Mouse (Mus musculus) forebrain, embryonic 16.5 days (tissue): ENCODE data around the gene Pcare. TPM values are rescaled to one million over a fixed set of nuclear protein-coding genes. Genes with fewer than 3 reads are reported as not detected.
"Not testable (repeated sequence)": the region's sequence is repeated elsewhere in the genome, so short reads cannot be mapped to it uniquely, and the experiment has no call there.

Experiments
- ATAC-seq: fragments of 200-750 bp; cut with Nextera tagmentation; 2 replicates; pipeline ENCODE4 v1.8.0; 2017; ENCODE audit warnings: mild to moderate bottlenecking, moderate library complexity
- H3K27ac ChIP-seq: fragments of 300-500 bp; sonication (generic); 2 replicates; pipeline ENCODE4 v1.5.1; 2014; ENCODE audit warnings: low read length, control low read depth
- H3K27me3 ChIP-seq: fragments of 300-500 bp; sonication (generic); replicated peaks from 2 replicates; pipeline ENCODE4 v1.6.1; 2014; ENCODE audit warnings: low read length; ENCODE audit not compliant: control insufficient read depth, insufficient read depth
- H3K36me3 ChIP-seq: fragments of 300-500 bp; sonication (generic); 2 replicates; pipeline ENCODE4 v1.6.1; 2014; ENCODE audit not compliant: control insufficient read depth, insufficient read depth
- H3K4me1 ChIP-seq: fragments of 300-500 bp; sonication (generic); replicated peaks from 2 replicates; pipeline ENCODE4 v1.6.1; 2014; ENCODE audit warnings: low read length; ENCODE audit not compliant: control insufficient read depth, insufficient read depth
- H3K4me2 ChIP-seq: fragments of 300-500 bp; sonication (generic); 2 replicates; pipeline ENCODE4 v1.6.1; 2014; ENCODE audit warnings: mild to moderate bottlenecking, low read length, control low read depth
- H3K4me3 ChIP-seq: fragments of 300-500 bp; sonication (generic); replicated peaks from 2 replicates; pipeline ENCODE4 v1.5.1; 2014; ENCODE audit warnings: mild to moderate bottlenecking, low read length, control low read depth
- H3K9ac ChIP-seq: fragments of 300-500 bp; sonication (generic); replicated peaks from 2 replicates; pipeline ENCODE4 v1.6.1; 2014; ENCODE audit warnings: low read depth, low read length, control low read depth
- H3K9me3 ChIP-seq: fragments of 300-500 bp; sonication (generic); 2 replicates; pipeline ENCODE4 v1.6.1; 2016; ENCODE audit warnings: low read length; ENCODE audit not compliant: control insufficient read depth
- WGBS: fragments of 180-500 bp; shearing (Covaris S2); extraction: QIAGEN DNeasy Blood & Tissue Kit; methylation state at CpG from one replicate; pipeline ENCODE4 v1.1.7; 2014; 5-methylcytosine and 5-hydroxymethylcytosine counted together
- polyA plus RNA-seq: library from polyadenylated mRNA; unstranded; fragments of >200 nt; fragmentation: Nextera tagmentation; extraction: Ambion mirVana; gene quantifications from 2 replicates; pipeline ENCODE4 v1.2.1, GENCODE M21; 2015

Gene Pcare
- polyA plus RNA-seq, 1 experiment from 2014 or later = not detected

- Histone ChIP-seq H3K36me3 (no peaks in the 10 kb centered on the region), H3K27me3 (no peaks in the 10 kb centered on the region), H3K27ac (no peak overlapping the region), H3K4me1 (peaks cover 23% of the 10 kb centered on the region), H3K9me3 (peaks cover 4% of the 10 kb centered on the region; the same call in 1 of the 2 replicates), H3K4me2 (no peak overlapping the region), H3K4me3 (no peak overlapping the region), H3K9ac (no peak overlapping the region)
- 98% methylated on average over 2 of the region's 2 CpGs for WGBS
- ATAC-seq = no peak
Measured at GRCm38 (mm10) chr17:71780490-71780889, 27.8 kb upstream of the Pcare start.

DNA sequence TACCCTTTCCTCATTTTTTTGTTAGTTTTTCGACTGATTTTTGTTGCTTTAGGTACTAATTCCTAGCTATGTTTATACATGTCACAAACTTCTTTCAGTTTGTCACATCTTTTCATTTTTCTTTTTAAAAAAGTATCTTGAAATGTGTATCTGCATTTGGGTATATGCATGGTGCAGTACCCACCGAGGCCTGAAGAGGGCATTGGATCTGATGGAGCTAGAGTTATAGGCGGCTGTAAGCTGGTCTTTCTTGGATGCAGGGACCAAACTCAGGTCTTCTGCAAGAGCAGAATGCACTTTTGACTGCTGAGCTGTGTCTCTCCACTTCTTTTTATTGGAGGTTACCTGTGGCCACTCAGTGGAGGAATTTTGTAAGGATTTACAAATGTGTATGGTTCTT lies 26.0 kb upstream of the Pcare start:
- WGBS = 71% methylated on average over 3 of the region's 3 CpGs
- no peak overlapping the region for H3K9ac ChIP-seq
- no peak for ATAC-seq

DNA sequence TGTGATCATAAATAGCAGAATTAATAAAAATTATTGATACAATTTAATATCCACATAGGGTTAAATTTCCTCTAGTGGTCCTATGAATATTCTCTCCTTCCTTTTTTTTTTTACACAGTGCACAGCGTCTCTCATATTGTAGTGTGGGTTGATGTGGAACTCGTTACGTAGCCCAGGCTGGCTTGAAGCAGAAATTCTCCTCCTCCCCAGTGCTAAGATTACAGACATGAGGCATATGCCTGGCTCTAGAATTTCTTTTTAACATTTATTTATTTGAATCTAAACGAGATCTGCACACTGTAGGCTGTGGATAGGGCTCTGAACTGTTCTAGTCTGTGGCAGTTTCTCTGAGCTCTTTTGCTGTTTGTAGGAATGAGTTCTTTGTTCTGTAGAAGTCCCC lies 22.6 kb upstream of the Pcare start:
- Histone ChIP-seq H3K36me3 (no peaks in the 10 kb centered on the region), H3K4me2 (no peak overlapping the region), H3K9me3 (peaks cover 4% of the 10 kb centered on the region; the same call in 1 of the 2 replicates), H3K27me3 (no peaks in the 10 kb centered on the region), H3K4me3 (no peak overlapping the region), H3K9ac (no peak overlapping the region), H3K27ac (no peak overlapping the region), H3K4me1 (no peaks in the 10 kb centered on the region)
- no peak for ATAC-seq
- WGBS = 65% methylated on average over 4 of the region's 4 CpGs

More for the DNA sequence above, 26.0 kb upstream of the Pcare start:
- Histone ChIP-seq H3K9me3 (peaks cover 4% of the 10 kb centered on the region; the same call in 1 of the 2 replicates), H3K27ac (no peak overlapping the region), H3K4me3 (no peak overlapping the region), H3K27me3 (no peaks in the 10 kb centered on the region), H3K36me3 (no peaks in the 10 kb centered on the region), H3K4me2 (no peak overlapping the region), H3K4me1 (peaks cover 11% of the 10 kb centered on the region)

DNA sequence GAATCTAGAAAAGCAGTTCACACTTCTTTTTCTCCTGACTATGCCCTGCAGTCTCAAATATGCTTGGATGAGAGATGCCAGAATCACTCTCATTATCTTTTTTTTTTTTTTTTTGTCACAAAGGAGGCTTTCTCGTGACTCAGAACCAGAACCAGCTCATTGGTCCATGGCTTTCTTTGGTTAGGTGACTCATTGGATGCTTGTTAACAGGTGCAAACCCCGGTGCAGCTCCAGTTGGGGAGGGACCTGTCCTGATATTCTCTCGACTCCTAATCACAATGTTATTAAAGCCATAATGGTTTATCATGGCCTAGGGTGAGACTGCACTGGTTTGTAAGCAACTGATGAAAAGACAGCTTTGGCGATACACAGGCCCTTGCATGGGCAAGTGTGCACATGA lies 21.5 kb upstream of the Pcare start:
- Histone ChIP-seq H3K4me3 (no peak overlapping the region), H3K9ac (no peak overlapping the region), H3K36me3 (no peaks in the 10 kb centered on the region), H3K4me2 (no peak overlapping the region), H3K4me1 (no peaks in the 10 kb centered on the region), H3K9me3 (peaks cover 4% of the 10 kb centered on the region; the same call in 1 of the 2 replicates), H3K27ac (no peak overlapping the region), H3K27me3 (no peaks in the 10 kb centered on the region)
- 66% methylated on average over 4 of the region's 4 CpGs for WGBS
- no peak for ATAC-seq

DNA sequence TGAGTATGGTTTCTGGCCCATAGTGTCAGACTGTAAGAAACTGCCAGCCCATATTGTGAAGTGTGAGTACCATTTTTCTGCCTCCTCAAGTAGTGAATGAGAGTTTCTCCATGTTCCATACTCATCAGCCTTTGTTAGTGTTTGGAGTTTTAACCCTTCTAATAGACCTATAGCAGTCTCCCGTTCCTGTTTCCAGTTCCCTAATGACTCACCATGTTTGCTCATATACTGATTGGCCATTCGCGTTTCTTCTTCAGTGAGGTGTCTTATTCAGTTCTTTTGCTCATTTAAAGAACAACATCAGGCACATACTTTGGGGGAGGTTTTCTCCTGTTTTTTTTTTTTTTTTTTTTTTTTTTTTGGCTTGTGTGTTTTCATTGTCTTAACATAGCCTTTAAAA lies 18.0 kb upstream of the Pcare start:
- Histone ChIP-seq H3K4me2 (no peak overlapping the region), H3K4me1 (no peaks in the 10 kb centered on the region), H3K4me3 (no peak overlapping the region), H3K27me3 (no peaks in the 10 kb centered on the region), H3K36me3 (no peaks in the 10 kb centered on the region), H3K27ac (no peak overlapping the region), H3K9ac (no peak overlapping the region), H3K9me3 (no peaks in the 10 kb centered on the region)
- no peak for ATAC-seq
- WGBS = 80% methylated on average over 3 of the region's 3 CpGs

GRCm38 (mm10) chr17:71769564-71769963 lies 16.9 kb upstream of the Pcare start:
- 3% methylated on average over 6 of the region's 6 CpGs for WGBS
- no peak overlapping the region for H3K27ac ChIP-seq
- peak; percentile 55; the same call in 1 of the 2 replicates for ATAC-seq

DNA sequence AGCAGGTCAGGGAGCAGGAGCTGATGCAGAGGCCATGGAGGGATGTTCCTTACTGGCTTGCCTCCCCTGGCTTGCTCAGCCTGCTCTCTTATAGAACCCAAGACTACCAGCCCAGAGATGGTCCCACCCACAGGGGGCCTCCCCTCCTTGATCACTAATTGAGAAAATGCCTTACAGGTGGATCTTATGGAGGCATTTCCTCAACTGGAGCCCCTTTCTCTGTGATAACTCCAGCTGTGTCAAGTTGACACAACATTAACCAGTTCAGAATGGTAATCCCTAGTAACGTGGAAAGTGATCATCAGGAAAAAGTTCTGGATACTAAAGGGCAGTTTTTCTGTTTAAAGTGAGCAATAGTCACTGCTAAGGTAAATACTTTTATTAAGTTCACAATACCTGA lies 15.5 kb upstream of the Pcare start, which contains the start of gene Clip4:
TSS of gene Clip4 (plus strand) at position 301 of the 400 bp plus-strand sequence.
- not testable (repeated sequence) for H3K4me3 ChIP-seq, H3K4me2 ChIP-seq, H3K27me3 ChIP-seq, H3K9ac ChIP-seq, H3K9me3 ChIP-seq, ATAC-seq, H3K4me1 ChIP-seq, H3K36me3 ChIP-seq, H3K27ac ChIP-seq
- 87% methylated on average over 1 of the region's 1 CpGs for WGBS

More at GRCm38 (mm10) chr17:71769564-71769963, 16.9 kb upstream of the Pcare start:
- no peak overlapping the region for H3K9ac ChIP-seq
- no peaks in the 10 kb centered on the region for H3K4me1 ChIP-seq
- H3K27me3 ChIP-seq = no peaks in the 10 kb centered on the region
- H3K36me3 ChIP-seq = no peaks in the 10 kb centered on the region
- H3K9me3 ChIP-seq = no peaks in the 10 kb centered on the region
- H3K4me2 ChIP-seq = no peak overlapping the region; the same call in 1 of the 2 replicates
- no peak overlapping the region for H3K4me3 ChIP-seq

DNA sequence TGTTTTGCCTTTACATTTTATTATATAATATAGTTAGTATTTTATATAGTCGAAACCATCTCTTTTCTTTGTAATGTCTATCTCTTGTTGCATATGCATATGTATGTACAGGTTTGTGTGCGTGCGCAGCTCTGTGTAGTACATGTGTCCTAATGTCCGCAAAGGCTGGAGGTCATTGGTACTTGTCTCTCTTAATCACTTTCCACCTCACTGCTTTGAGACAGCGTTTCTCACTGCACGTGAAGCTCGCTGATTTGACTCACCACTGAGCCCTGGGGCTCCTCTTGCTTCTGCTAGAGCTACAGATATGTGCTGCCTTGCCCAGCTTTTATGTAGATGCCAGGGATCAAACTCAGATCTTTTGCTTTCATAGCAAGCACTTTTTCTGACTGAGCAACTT lies 7.8 kb upstream of the Pcare start:
- no peaks in the 10 kb centered on the region for H3K9me3 ChIP-seq
- no peak overlapping the region for H3K4me3 ChIP-seq
- H3K36me3 ChIP-seq = no peaks in the 10 kb centered on the region
- no peak overlapping the region for H3K9ac ChIP-seq
- WGBS = 77% methylated on average over 7 of the region's 7 CpGs
- H3K27me3 ChIP-seq = no peaks in the 10 kb centered on the region
- no peak overlapping the region for H3K27ac ChIP-seq
- H3K4me2 ChIP-seq = no peak overlapping the region
- ATAC-seq = no peak
- H3K4me1 ChIP-seq = no peaks in the 10 kb centered on the region

DNA sequence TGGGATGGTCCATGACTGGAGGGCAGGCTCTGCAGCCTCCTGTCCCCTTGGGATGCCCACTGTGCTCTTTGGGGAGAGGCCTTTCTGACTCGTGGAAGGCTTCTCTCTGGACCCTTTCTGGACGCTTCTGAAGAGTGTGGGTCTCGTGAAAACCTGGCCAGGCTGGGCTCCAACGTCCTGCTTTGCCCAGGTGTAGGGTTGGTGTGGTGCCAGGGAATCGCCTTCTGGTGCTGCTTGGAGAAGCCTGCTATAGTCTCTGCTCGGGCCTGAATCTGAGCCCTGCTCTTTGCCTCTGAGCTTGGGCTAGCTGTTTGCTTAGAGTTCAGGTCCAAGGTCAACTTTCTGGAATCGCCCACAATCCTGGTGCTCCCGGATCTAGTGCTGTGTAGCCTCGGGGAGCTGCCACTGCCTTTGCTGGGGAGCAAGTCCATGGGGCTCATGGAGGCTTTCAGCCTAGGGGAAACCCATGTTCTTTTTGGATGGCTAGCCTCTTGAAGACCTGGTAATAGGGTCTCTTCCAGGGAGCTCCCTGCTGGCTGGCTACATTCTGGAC lies 3.0 kb downstream of the Pcare start:
- Histone ChIP-seq H3K27me3 (no peaks in the 10 kb centered on the region), H3K36me3 (no peaks in the 10 kb centered on the region), H3K4me3 (no peak overlapping the region), H3K4me2 (no peak overlapping the region), H3K27ac (no peak overlapping the region), H3K9me3 (no peaks in the 10 kb centered on the region), H3K9ac (no peak overlapping the region), H3K4me1 (peaks cover 9% of the 10 kb centered on the region)
- ATAC-seq = no peak
- 88% methylated on average over 9 of the region's 9 CpGs for WGBS

- peak; percentile 30; the same call in 1 of the 2 replicates for ATAC-seq
- Histone ChIP-seq H3K4me2 (no peak overlapping the region), H3K4me1 (peaks cover 9% of the 10 kb centered on the region), H3K36me3 (no peaks in the 10 kb centered on the region), H3K4me3 (no peak overlapping the region), H3K9ac (no peak overlapping the region), H3K27ac (no peak overlapping the region), H3K27me3 (no peaks in the 10 kb centered on the region), H3K9me3 (no peaks in the 10 kb centered on the region)
- 65% methylated on average over 8 of the region's 8 CpGs for WGBS
Measured at GRCm38 (mm10) chr17:71747561-71747960, 5.1 kb downstream of the Pcare start.
